Mouse (Mus musculus) forebrain, postnatal 0 days (tissue): ENCODE data around the gene Mcu. TPM values are rescaled to one million over a fixed set of nuclear protein-coding genes. Genes with fewer than 3 reads are reported as not detected.

Source experiments
- ATAC-seq: fragments of 200-750 bp; cut with Nextera tagmentation; 2 replicates; pipeline ENCODE4 v1.8.0; 2017; ENCODE audit warnings: mild to moderate bottlenecking, moderate library complexity
- DNase-seq: peaks from one replicate; pipeline ENCODE4 v3.0.0-alpha.2; 2015
- H3K27ac ChIP-seq: fragments of 300-500 bp; sonication (generic); 2 replicates; pipeline ENCODE4 v1.5.1; 2014; ENCODE audit warnings: low read depth, mild to moderate bottlenecking, antibody characterized with exemption, low read length, moderate library complexity, mixed read lengths
- H3K27me3 ChIP-seq: fragments of 300-500 bp; sonication (generic); 2 replicates; pipeline ENCODE4 v1.6.1; 2014; ENCODE audit warnings: mild to moderate bottlenecking, low read length, mixed read lengths; ENCODE audit not compliant: insufficient read depth
- H3K36me3 ChIP-seq: fragments of 300-500 bp; sonication (generic); 2 replicates; pipeline ENCODE4 v1.6.1; 2014; ENCODE audit warnings: mild to moderate bottlenecking, moderate library complexity; ENCODE audit not compliant: insufficient read depth
- H3K4me1 ChIP-seq: fragments of 300-500 bp; sonication (generic); 2 replicates; pipeline ENCODE4 v1.6.1; 2014; ENCODE audit warnings: antibody characterized with exemption; ENCODE audit not compliant: insufficient read depth
- H3K4me2 ChIP-seq: fragments of 300-500 bp; sonication (generic); 2 replicates; pipeline ENCODE4 v1.6.1; 2014; ENCODE audit warnings: low read depth, mild to moderate bottlenecking, moderate library complexity
- H3K4me3 ChIP-seq: fragments of 300-500 bp; sonication (generic); 2 replicates; pipeline ENCODE4 v1.5.1; 2014; ENCODE audit warnings: low read depth, low read length, mixed read lengths
- H3K9ac ChIP-seq: fragments of 300-500 bp; sonication (generic); 2 replicates; pipeline ENCODE4 v1.6.1; 2014; ENCODE audit warnings: mild to moderate bottlenecking
- H3K9me3 ChIP-seq: fragments of 300-500 bp; sonication (generic); 2 replicates; pipeline ENCODE4 v1.6.1; 2016; ENCODE audit warnings: low read length
- CTCF ChIP-seq: sonication (generic); IDR thresholded peaks from 2 replicates; pipeline ENCODE4 v1.5.1; 2016; ENCODE audit warnings: antibody characterized with exemption, control low read depth, low read depth
- WGBS: fragments of 180-500 bp; shearing (Covaris S2); extraction: QIAGEN DNeasy Blood & Tissue Kit; methylation state at CpG from one replicate; pipeline ENCODE4 v1.1.7; 2014; 5-methylcytosine and 5-hydroxymethylcytosine counted together
- polyA plus RNA-seq: library from polyadenylated mRNA; unstranded; fragments of >200 nt; fragmentation: Nextera tagmentation; extraction: Ambion mirVana; gene quantifications from 2 replicates; pipeline ENCODE4 v1.2.1, GENCODE M21; 2015
- total RNA-seq: library from RNA; depleted of rRNA; stranded (reverse); fragments of >200 nt; gene quantifications from 2 replicates; pipeline ENCODE4 v1.2.3, GENCODE M21; 2014; rRNA removed

Mcu gene
- total and polyA plus RNA-seq, 2 experiments from 2014 or later: 41.0 to 58.0 TPM

- no peaks in the 10 kb centered on the region for H3K4me1 ChIP-seq
- WGBS: 92% methylated on average over 4 of the region's 4 CpGs
- no peaks in the 10 kb centered on the region for H3K9me3 ChIP-seq
- no peak for ATAC-seq
- H3K36me3 ChIP-seq: no peaks in the 10 kb centered on the region
- H3K27ac ChIP-seq: no peak overlapping the region
- H3K4me2 ChIP-seq: no peak overlapping the region
- TF ChIP-seq CTCF: no peak
- DNase-seq: no peak
- no peaks in the 10 kb centered on the region for H3K27me3 ChIP-seq
- no peak overlapping the region for H3K4me3 ChIP-seq
- H3K9ac ChIP-seq: no peak overlapping the region
These were observed 197.0 kb downstream of the Mcu start for GRCm38 (mm10) chr10:59419516-59419915.

DNA sequence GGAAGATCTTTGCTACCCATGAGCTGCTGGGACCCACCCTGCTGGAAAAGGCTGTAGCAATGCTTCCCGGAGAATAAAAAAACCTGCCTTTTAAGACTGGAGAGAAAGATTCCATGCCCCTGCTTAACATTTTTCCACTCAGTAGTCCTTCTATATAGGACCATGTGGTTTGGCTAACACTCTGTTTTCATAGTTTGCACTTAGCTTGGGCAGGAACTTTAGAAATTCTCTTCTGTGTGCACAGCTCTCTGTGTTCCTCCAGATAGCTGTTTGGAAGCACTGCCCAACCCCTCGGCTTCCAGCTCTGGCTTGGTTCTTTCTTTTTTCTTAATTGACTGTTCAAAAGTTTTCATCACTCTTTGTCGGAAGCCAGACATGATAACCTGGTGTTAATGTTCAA is 199.9 kb downstream of the Mcu start:
- H3K27ac ChIP-seq: no peak overlapping the region
- no peak overlapping the region for H3K9ac ChIP-seq
- H3K27me3 ChIP-seq: no peaks in the 10 kb centered on the region
- no peak overlapping the region for H3K4me3 ChIP-seq
- DNase-seq: no peak
- no peaks in the 10 kb centered on the region for H3K4me1 ChIP-seq
- no peaks in the 10 kb centered on the region for H3K36me3 ChIP-seq
- H3K9me3 ChIP-seq: no peaks in the 10 kb centered on the region
- no peak for TF ChIP-seq CTCF
- 92% methylated on average over 3 of the region's 3 CpGs for whole genome bisulfite sequencing
- ATAC-seq: no peak
- no peak overlapping the region for H3K4me2 ChIP-seq

DNA sequence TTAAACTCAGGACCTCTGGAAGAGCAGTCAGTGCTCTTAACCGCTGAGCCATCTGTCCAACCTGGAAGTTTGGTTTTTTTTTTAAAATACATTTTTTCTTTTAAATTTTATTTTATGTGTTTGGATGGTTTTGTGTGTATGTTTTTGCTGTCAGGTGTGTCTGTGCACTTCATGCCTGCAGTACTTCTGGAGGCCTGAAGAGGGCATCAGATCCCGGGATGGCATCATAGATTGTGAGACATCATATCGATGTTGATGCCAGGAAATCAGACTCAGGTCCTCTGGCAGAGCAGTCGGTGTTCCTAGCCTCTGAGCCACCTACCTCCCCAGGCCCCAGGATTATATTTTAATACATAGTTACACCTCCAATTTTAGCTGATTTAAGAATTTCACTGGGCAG is 202.8 kb downstream of the Mcu start:
- no peak overlapping the region for H3K4me3 ChIP-seq
- no peak overlapping the region for H3K27ac ChIP-seq
- WGBS: 94% methylated on average over 4 of the region's 4 CpGs
- peak; percentile 17; the same call in 1 of the 2 replicates for TF ChIP-seq CTCF
- H3K36me3 ChIP-seq: no peaks in the 10 kb centered on the region
- H3K9ac ChIP-seq: no peak overlapping the region
- no peak overlapping the region for H3K4me2 ChIP-seq
- DNase-seq (no peak), ATAC-seq (no peak)
- H3K9me3 ChIP-seq: no peaks in the 10 kb centered on the region
- H3K27me3 ChIP-seq: no peaks in the 10 kb centered on the region
- H3K4me1 ChIP-seq: 0 out of 2 replicates have a peak, but pooled peaks cover under 1% of the 10 kb centered on the region

DNA sequence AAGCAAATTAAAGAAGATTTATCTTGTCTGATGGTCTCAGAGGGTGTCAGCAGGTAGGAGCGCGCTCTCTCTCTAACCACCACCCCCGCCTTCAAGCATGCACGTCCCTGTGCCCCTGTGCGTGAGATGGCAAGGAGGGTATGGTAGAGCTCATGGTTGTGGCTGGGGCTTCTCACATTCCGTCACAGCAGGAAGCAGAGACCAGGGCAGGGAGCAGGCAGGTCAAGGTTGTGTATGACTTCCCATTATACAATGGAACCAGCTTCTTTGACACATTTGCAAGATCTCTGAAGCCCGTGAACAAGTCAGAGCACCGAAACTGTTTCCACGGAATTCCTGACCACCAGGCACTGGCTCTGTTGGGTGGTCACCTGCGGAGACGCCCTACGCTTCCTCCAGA is 206.2 kb downstream of the Mcu start:
- Histone ChIP-seq H3K27me3 (no peaks in the 10 kb centered on the region), H3K9me3 (no peaks in the 10 kb centered on the region), H3K36me3 (no peaks in the 10 kb centered on the region), H3K27ac (no peak overlapping the region), H3K9ac (no peak overlapping the region), H3K4me3 (no peak overlapping the region), H3K4me1 (0 out of 2 replicates have a peak, but pooled peaks cover 4% of the 10 kb centered on the region), H3K4me2 (no peak overlapping the region)
- WGBS: 91% methylated on average over 12 of the region's 12 CpGs
- no peak for TF ChIP-seq CTCF
- DNase-seq (no peak), ATAC-seq (no peak)

GRCm38 (mm10) chr10:59408499-59408898 is 208.0 kb downstream of the Mcu start:
- no peak overlapping the region for H3K9ac ChIP-seq
- H3K27ac ChIP-seq: no peak overlapping the region
- DNase-seq (no peak), ATAC-seq (no peak)
- no peaks in the 10 kb centered on the region for H3K27me3 ChIP-seq
- no peak overlapping the region for H3K4me3 ChIP-seq
- no peaks in the 10 kb centered on the region for H3K9me3 ChIP-seq
- 0 out of 2 replicates have a peak, but pooled peaks cover 4% of the 10 kb centered on the region for H3K4me1 ChIP-seq
- WGBS: 57% methylated on average over 6 of the region's 6 CpGs
- TF ChIP-seq CTCF: no peak
- no peaks in the 10 kb centered on the region for H3K36me3 ChIP-seq
- H3K4me2 ChIP-seq: no peak overlapping the region

GRCm38 (mm10) chr10:59403793-59404149 is 212.7 kb downstream of the Mcu start:
- Histone ChIP-seq H3K27me3 (no peaks in the 10 kb centered on the region), H3K4me2 (no peak overlapping the region), H3K9ac (no peak overlapping the region), H3K4me3 (no peak overlapping the region), H3K27ac (no peak overlapping the region), H3K4me1 (0 out of 2 replicates have a peak, but pooled peaks cover 3% of the 10 kb centered on the region), H3K36me3 (no peaks in the 10 kb centered on the region), H3K9me3 (no peaks in the 10 kb centered on the region)
- DNase-seq: no peak
- TF ChIP-seq CTCF: no peak
- ATAC-seq: no peak
- 85% methylated on average over 10 of the region's 10 CpGs for WGBS

- Histone ChIP-seq H3K9me3 (no peaks in the 10 kb centered on the region), H3K27ac (no peak within 1 kb of the TSS), H3K4me3 (no peak within 1 kb of the TSS), H3K36me3 (no peaks in the 10 kb centered on the region), H3K27me3 (no peaks in the 10 kb centered on the region), H3K4me2 (no peak within 1 kb of the TSS), H3K4me1 (no peaks in the 10 kb centered on the region), H3K9ac (no peak within 1 kb of the TSS)
- ATAC-seq (no peak), DNase-seq (no peak)
- 79% methylated on average over 21 of the region's 21 CpGs for WGBS
- TF ChIP-seq CTCF: no peak
These were observed 213.3 kb downstream of the Mcu start, which contains the start of gene Pla2g12b for GRCm38 (mm10) chr10:59402899-59403792. Gene Pla2g12b (plus strand): TSS chr10:59403660.

Other genes with a start within 250 kb of the Mcu start
- 8.9 and 11.2 TPM in 2 replicates for gene Gm10273, start 221.1 kb downstream of the Mcu start, total RNA-seq
- gene Gm10273, start 221.1 kb downstream of the Mcu start, polyA plus RNA-seq: 3.1 and 4.6 TPM in 2 replicates
- not detected in 2 replicates for gene Pla2g12b, start 213.0 kb downstream of the Mcu start, total RNA-seq
- not detected in 2 replicates for gene Pla2g12b, start 213.0 kb downstream of the Mcu start, polyA plus RNA-seq
- gene Oit3, start 174.9 kb downstream of the Mcu start, total RNA-seq: 0.19 TPM in 1 of 2 replicates, not detected in the other
- 0.10 and 0.27 TPM in 2 replicates for gene Oit3, start 174.9 kb downstream of the Mcu start, polyA plus RNA-seq
- not detected in 2 replicates for gene Gm10322, start 629 bp downstream of the Mcu start, total RNA-seq
- not detected in 2 replicates for gene Gm10322, start 629 bp downstream of the Mcu start, polyA plus RNA-seq
- gene Micu1, start 85.8 kb upstream of the Mcu start, total RNA-seq: 69.6 and 69.7 TPM in 2 replicates
- 61.6 and 72.0 TPM in 2 replicates for gene Micu1, start 85.8 kb upstream of the Mcu start, polyA plus RNA-seq